Mouse (Mus musculus): ENCODE results near the gene Desi1. TPM values are rescaled to one million over a fixed set of nuclear protein-coding genes. Genes with fewer than 3 reads are reported as not detected.

Gene Desi1
- polyA plus RNA-seq, 1 experiment, result 28.1 TPM

DNA sequence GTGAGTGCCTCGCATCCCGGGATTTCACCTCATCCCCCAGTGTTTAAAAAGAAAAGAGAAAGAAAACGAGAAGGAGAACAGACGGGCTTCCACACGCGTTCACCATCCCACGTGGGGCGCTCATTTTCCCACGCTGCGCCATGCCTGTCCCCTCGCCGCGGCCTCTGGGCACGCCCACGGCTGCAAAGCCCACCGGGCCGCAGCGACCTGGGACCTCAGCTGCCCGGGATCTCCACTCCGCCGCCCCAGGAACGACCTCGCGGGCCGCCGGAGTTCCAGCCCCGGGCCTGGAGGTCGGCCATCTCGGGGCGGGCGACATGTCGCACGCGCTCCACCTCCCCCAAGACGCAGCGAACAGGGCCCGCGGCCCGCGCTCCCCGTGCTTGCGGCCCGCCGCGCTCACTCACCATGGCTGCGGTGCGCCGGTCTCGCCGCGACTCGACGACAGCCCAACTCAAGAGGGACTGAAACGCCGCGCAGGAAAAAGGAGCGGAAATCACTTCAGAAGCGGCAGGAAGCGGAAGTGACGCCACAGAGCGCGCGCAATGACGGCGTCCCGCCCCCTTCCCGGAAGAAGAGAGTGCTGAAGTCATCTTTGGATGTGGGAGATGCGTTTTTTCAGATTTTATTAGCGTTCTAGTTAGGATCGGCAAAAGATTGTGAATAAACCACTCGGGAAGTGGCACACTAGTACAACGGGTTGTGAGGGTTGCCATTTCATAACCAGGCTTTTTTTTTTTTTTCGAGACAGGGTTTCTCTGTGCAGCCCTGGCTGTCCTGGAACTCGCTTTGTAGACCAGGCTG is 13.6 kb upstream of the Desi1 start, which contains the start of gene Snu13:
Gene Snu13 (minus strand): TSS at position 519 of the 804 bp plus-strand sequence.
- Histone ChIP-seq H3K27ac (ENCODE audit: insufficient read depth, low read depth, low read length) (peak within 1 kb of the TSS; percentile 54), H3K4me1 (ENCODE audit: control insufficient read depth, insufficient read depth, low read length) (peaks cover 9% of the 10 kb centered on the region), H3K4me3 (ENCODE audit: insufficient read depth, low read length) (peak within 1 kb of the TSS; percentile 91)
- TF ChIP-seq CTCF (IDR thresholded peaks at IDR 0.05; ENCODE audit: low read depth, low read length) (no peak), POLR2A (IDR thresholded peaks at IDR 0.05; ENCODE audit: borderline replicate concordance, low read depth, low read length) (no peak; the same call in 1 of the 2 replicates)

DNA sequence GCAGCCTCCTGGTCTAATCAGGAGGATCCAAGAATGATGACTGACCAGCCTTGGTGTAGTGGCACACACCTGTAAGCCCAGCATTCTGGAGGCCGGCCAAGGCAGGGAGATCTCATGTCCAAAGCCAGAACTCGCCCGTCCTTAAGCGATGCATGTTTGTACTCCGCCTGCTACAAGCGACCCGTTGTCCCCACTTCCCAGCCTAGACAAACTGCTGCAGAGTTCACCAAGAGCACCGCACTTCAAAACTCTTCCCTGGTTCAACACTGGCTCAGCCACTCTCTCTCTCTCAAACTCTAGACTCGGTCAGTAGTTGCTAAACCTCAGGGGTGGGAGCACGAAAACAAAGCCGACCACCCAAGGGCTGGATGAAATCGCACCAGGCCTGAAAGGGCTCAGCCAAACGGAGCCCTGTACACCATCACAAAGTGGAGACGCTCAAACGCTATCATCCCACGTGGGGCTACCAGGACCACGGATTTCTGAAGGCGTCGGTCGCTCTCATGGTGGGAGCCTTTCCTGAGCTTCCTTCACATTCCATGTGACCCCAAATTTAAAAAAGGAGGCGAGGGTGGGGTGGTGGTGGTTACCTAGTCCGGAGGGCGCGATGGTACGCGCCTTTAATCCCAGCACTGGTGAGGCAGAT is 12.7 kb upstream of the Desi1 start:
- H3K4me3 ChIP-seq (ENCODE audit: insufficient read depth, low read length), result peak overlapping the region; percentile 91
- peak overlapping the region; percentile 54 for H3K27ac ChIP-seq (ENCODE audit: insufficient read depth, low read depth, low read length)
- TF ChIP-seq CTCF (IDR thresholded peaks at IDR 0.05; ENCODE audit: low read depth, low read length), result no peak
- TF ChIP-seq POLR2A (IDR thresholded peaks at IDR 0.05; ENCODE audit: borderline replicate concordance, low read depth, low read length), result no peak
- H3K4me1 ChIP-seq (ENCODE audit: control insufficient read depth, insufficient read depth, low read length), result peaks cover 9% of the 10 kb centered on the region

DNA sequence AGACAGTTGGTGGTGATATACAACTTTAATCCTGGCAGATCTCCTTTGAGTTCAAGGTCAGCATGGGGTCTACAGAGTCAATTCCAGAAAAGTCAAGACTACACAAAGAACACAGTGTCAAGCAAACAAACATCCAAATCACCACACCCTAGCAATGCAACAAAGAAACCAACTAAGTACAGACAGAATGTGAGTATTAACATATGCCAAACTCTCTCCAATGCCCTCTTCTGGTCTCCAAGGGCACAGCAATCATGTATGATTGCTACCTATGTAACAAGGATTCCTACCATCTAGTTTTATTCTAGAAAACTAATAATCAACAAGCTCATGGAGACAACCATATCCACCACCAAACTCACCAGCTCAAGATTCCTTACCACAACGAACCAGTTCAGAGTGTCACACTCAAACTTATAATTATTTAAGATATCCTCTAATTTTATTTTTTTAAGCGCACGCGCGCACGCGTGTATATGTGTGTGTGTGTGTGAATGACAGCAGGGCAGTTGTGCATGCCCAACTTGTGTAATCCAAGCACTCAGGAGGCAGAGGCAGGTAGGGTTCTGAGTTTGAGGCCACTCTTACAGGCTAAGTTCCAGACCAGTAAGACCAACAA is 10.6 kb upstream of the Desi1 start:
- TF ChIP-seq CTCF (IDR thresholded peaks at IDR 0.05; ENCODE audit: low read depth, low read length) (no peak), POLR2A (IDR thresholded peaks at IDR 0.05; ENCODE audit: borderline replicate concordance, low read depth, low read length) (no peak)
- Histone ChIP-seq H3K4me3 (ENCODE audit: insufficient read depth, low read length) (no peak overlapping the region), H3K4me1 (ENCODE audit: control insufficient read depth, insufficient read depth, low read length) (peaks cover 9% of the 10 kb centered on the region), H3K27ac (ENCODE audit: insufficient read depth, low read depth, low read length) (no peak overlapping the region)

DNA sequence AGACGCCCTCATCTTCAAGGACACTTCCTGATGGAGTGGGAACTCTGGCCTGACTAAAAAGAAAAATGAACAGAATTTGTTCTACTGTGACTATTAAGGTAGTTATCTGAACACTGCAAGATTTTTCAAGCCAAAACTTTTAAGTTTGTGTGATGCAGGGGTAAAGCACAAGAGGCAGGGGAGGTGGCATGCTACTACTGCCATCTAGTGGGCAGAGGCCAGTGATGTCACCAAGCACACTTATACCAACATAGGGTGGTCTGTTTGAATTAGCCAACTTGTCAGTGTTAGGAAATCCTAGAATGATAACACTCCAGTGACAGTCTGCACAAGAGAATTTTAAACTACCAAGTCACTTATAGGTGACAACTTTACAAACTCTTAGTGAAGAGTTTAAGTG is 7.0 kb upstream of the Desi1 start:
- TF ChIP-seq CTCF (IDR thresholded peaks at IDR 0.05; ENCODE audit: low read depth, low read length), result peak; percentile 82
- TF ChIP-seq POLR2A (IDR thresholded peaks at IDR 0.05; ENCODE audit: borderline replicate concordance, low read depth, low read length), result no peak
- H3K4me3 ChIP-seq (ENCODE audit: insufficient read depth, low read length), result no peak overlapping the region
- peaks cover 9% of the 10 kb centered on the region for H3K4me1 ChIP-seq (ENCODE audit: control insufficient read depth, insufficient read depth, low read length)
- H3K27ac ChIP-seq (ENCODE audit: insufficient read depth, low read depth, low read length), result no peak overlapping the region

DNA sequence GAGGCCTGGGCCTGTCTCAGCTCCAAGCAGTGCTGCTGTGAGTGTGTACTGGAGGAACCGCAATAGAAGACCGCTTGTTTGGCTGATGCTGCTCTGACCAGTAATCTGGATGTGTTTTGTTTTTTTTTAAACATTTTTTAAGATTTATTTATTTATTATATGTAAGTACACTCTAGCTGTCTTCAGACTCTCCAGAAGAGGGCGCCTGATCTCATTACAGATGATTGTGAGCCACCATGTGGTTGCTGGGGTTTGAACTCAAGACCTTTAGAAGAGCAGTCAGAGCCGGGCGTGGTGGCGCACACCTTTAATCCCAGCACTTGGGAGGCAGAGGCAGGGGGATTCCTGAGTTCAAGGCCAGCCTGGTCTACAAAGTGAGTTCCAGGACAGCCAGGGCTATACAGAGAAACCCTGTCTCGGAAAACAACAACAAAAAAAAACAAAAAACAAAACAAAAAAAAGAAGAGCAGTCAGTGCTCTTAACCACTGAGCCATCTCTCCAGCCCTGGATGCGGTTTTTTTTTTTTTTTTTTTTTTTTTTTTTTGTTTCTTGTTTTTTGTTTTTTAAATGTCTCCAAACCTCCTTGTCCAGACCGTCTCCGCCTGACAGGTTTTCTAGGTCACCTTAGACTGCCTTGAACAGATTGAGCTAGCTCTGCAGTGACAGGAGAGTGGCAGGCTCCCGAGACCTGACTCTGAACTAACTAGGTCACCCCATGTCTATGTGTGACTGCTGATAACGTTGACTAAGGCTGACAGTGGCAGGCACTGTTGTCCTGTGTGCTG is 2.4 kb upstream of the Desi1 start:
- no peak overlapping the region for H3K4me3 ChIP-seq (ENCODE audit: insufficient read depth, low read length)
- H3K27ac ChIP-seq (ENCODE audit: insufficient read depth, low read depth, low read length), result no peak overlapping the region
- no peaks in the 10 kb centered on the region for H3K4me1 ChIP-seq (ENCODE audit: control insufficient read depth, insufficient read depth, low read length)
- TF ChIP-seq CTCF (IDR thresholded peaks at IDR 0.05; ENCODE audit: low read depth, low read length) (no peak), POLR2A (IDR thresholded peaks at IDR 0.05; ENCODE audit: borderline replicate concordance, low read depth, low read length) (no peak)

DNA sequence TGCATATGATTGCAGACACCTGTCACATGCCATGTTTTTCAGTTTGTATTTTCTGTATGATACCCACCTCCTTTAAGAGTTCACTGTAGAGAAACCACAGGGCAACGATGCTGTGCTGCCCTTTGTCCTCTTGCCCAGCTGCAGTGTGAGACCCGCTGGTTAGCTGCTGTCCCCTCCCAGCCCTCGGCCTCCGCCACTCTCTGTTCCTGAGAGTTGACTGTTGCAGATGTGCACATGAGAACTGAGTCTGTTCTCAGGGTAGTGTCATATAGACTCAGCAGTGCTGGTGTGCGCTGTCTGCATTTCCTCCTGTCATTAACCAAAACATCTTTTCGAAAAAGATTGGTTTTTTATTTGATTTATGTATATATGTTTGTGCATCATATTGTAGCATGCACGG is 1.3 kb downstream of the Desi1 start:
- Histone ChIP-seq H3K4me1 (ENCODE audit: control insufficient read depth, insufficient read depth, low read length) (no peaks in the 10 kb centered on the region), H3K27ac (ENCODE audit: insufficient read depth, low read depth, low read length) (no peak overlapping the region), H3K4me3 (ENCODE audit: insufficient read depth, low read length) (no peak overlapping the region)
- TF ChIP-seq CTCF (IDR thresholded peaks at IDR 0.05; ENCODE audit: low read depth, low read length) (no peak), POLR2A (IDR thresholded peaks at IDR 0.05; ENCODE audit: borderline replicate concordance, low read depth, low read length) (no peak)

DNA sequence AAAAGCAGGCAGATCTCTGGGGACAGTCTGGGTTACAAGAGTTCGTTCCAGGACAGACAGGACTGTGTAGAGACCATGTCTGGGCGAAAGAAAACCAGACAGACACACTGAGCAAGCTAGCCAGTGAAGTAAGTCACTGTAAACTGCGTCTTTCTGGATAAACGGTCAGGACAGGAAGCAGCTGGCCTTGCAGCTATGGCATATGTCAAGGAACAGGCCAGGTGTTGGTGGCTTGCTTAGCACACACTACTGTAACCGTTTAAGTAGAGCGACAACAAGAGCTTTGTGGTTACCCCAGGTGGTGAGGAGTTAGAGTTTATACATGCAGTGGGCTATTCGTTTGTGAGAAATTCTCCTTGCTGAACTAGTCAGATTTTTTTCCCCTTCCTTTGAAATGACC is 5.9 kb downstream of the Desi1 start:
- no peak for TF ChIP-seq POLR2A (IDR thresholded peaks at IDR 0.05; ENCODE audit: borderline replicate concordance, low read depth, low read length)
- no peaks in the 10 kb centered on the region for H3K4me1 ChIP-seq (ENCODE audit: control insufficient read depth, insufficient read depth, low read length)
- no peak overlapping the region for H3K4me3 ChIP-seq (ENCODE audit: insufficient read depth, low read length)
- H3K27ac ChIP-seq (ENCODE audit: insufficient read depth, low read depth, low read length), result no peak overlapping the region

DNA sequence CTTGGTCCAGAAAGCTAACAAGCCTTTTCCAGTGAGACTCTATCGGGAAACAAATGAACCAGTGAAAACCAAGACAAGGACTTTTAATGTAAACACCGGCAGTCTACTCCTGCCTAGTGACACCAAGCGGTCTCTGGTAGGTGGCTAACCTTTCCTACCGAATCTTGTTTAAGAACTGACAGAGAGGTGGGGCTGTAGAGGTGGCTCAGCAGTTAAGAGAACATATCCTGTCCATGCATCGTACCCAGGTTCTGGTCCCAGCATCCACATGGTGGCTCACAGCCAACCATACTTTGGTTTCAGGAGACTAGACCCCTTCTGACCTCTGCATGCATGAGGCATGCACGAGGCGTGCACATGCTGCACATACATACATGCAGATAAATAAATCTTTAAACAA is 6.4 kb downstream of the Desi1 start:
- TF ChIP-seq CTCF (IDR thresholded peaks at IDR 0.05; ENCODE audit: low read depth, low read length), result no peak
- TF ChIP-seq POLR2A (IDR thresholded peaks at IDR 0.05; ENCODE audit: borderline replicate concordance, low read depth, low read length), result no peak
- Histone ChIP-seq H3K27ac (ENCODE audit: insufficient read depth, low read depth, low read length) (no peak overlapping the region), H3K4me1 (ENCODE audit: control insufficient read depth, insufficient read depth, low read length) (no peaks in the 10 kb centered on the region), H3K4me3 (ENCODE audit: insufficient read depth, low read length) (no peak overlapping the region)

DNA sequence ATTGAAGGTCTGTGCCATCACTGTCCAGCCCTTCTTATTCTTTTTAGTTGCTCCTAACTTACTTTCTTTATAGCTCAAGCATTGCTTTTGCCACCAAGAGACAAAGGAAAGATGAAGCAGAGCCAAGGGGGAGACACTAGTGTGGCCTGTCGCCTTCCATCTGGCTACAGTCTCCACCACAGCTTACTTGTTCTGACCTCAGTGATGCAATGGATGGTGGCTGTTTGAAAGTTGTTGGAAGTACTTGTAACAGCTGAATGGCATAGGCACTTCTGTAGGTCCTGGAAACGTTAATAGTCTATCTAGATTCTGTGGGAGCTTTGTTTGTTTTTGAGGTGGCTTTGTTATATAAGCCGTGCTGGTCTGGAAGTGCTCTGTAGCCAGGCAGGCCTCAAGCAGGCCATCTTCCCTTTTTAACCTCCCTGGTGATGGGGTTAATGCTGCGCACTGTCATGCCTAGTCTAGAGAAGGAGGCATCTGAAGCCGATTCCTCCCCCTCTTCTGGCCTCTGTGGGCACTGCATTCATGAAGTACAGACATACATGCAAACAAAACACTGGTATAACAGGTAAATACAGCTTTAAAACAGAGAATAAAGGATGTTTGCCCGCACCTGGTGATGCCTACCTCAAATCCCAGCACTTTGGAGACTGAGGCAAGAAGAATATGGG is 9.6 kb downstream of the Desi1 start:
- no peak overlapping the region for H3K4me3 ChIP-seq (ENCODE audit: insufficient read depth, low read length)
- 0 out of 2 replicates have a peak, but pooled peaks cover under 1% of the 10 kb centered on the region for H3K4me1 ChIP-seq (ENCODE audit: control insufficient read depth, insufficient read depth, low read length)
- no peak overlapping the region for H3K27ac ChIP-seq (ENCODE audit: insufficient read depth, low read depth, low read length)
- TF ChIP-seq POLR2A (IDR thresholded peaks at IDR 0.05; ENCODE audit: borderline replicate concordance, low read depth, low read length) (no peak), CTCF (IDR thresholded peaks at IDR 0.05; ENCODE audit: low read depth, low read length) (no peak)

All from bone marrow macrophage, adult 2 months (primary cell).